In genomic region chr15:82379871-82380713, GRCm38 (mm10) we compare ENCODE assay signal across 8 mouse cellular contexts. TPM values are rescaled to one million over a fixed set of nuclear protein-coding genes. Genes with fewer than 3 reads are reported as not detected.
DNase-seq lines count a peak whose midpoint lies in the region; ATAC-seq lines count a peak whose summit lies in the region.

Gene Cyp2d22, minus strand, starts transcription at chr15:82380260.

- peak within 1 kb of the TSS; percentile 33 for H3K4me3 ChIP-seq in hindbrain, embryonic 12.5 days

- H3K9ac ChIP-seq in hindbrain, embryonic 12.5 days, result peak within 1 kb of the TSS; percentile 51

- intact Hi-C loops in left cerebral cortex, postnatal 10 days (cut with DNase I), result no loop called here

- H3K4me2 ChIP-seq in hindbrain, embryonic 12.5 days (replicated peaks), result peak within 1 kb of the TSS; percentile 58

- H3K4me1 ChIP-seq in hindbrain, embryonic 12.5 days, result peaks cover 21% of the 10 kb centered on the region

- H3K27me3 ChIP-seq in hindbrain, embryonic 12.5 days, result no peaks in the 10 kb centered on the region; the same call in 1 of the 2 replicates

- H3K27ac ChIP-seq in hindbrain, embryonic 12.5 days, result peak within 1 kb of the TSS; percentile 64

- DNase-seq in cerebellum, postnatal 4 days (ENCODE audit: low spot score in 2 of 2), result no peak
- DNase-seq in cerebellum, adult 11 months, result peak; percentile 52
- DNase-seq in forelimb bud, embryonic 11.5 days (ENCODE audit: low read depth, low spot score), result peak; percentile 31
- DNase-seq in left cerebral cortex, postnatal 10 days (ENCODE audit: extremely low spot score in 1 of 2, low spot score in 2 of 2), result peak in 1 of 2 experiments; percentile 71
- DNase-seq in spleen, postnatal 4 days (ENCODE audit: low spot score in 2 of 2), result peak; percentile 25 to 59

- WGBS in hindbrain, embryonic 12.5 days, result 2% methylated on average over 19 of the region's 24 CpGs

- peak; percentile 81 for ATAC-seq in cerebellum, adult (ENCODE audit: insufficient number of reproducible peaks, low FRiP score, low TSS enrichment)
- peak; percentile 63 for ATAC-seq in hindbrain, embryonic 12.5 days (ENCODE audit: low FRiP score)
- ATAC-seq in megakaryocyte progenitor cell, adult 5-6 weeks (replicated peaks; ENCODE audit: poor library complexity), result peak; percentile 72

- no peaks in the 10 kb centered on the region for H3K9me3 ChIP-seq in hindbrain, embryonic 12.5 days (replicated peaks)

- no peaks in the 10 kb centered on the region for H3K36me3 ChIP-seq in hindbrain, embryonic 12.5 days

RNA-seq across cellular contexts. Expression of gene Cyp2d22, which starts in this region (rescaled TPM):
- 4.0 and 4.8 TPM in 2 replicates for polyA plus RNA-seq in hindbrain, embryonic 12.5 days (2016; fragmentation: Nextera tagmentation; extraction: Ambion mirVana)
- total RNA-seq in left cerebral cortex, postnatal 10 days (2021), result 10 to 100 TPM; 10.7 to 11.5 TPM
- 1.7 TPM in 1 of 2 replicates, not detected in the other for total RNA-seq in megakaryocyte progenitor cell, adult 5-6 weeks (2015)
- 0.03 TPM in 1 of 2 replicates, not detected in the other for total RNA-seq in megakaryocyte progenitor cell, adult 5-6 weeks (2017)

Comparison
In these comparisons a context has a peak if more than half of its experiments do, and no peak if none do; other contexts are left out.
1. RNA of gene Cyp2d22 (total RNA-seq): 10.7 to 11.5 TPM in left cerebral cortex, postnatal 10 days; 0.03 to 1.7 TPM in megakaryocyte progenitor cell, adult 5-6 weeks; every median in the first group is over 4 times any median in the second.
2. DNase-seq: peak in cerebellum, adult 11 months (single experiment), forelimb bud, embryonic 11.5 days (single experiment) and spleen, postnatal 4 days (2 of 2); none in cerebellum, postnatal 4 days (0 of 2).
3. Peak in every context shown above with its lines, with median percentiles within 50 percentile points of each other: ATAC-seq.